Mouse (Mus musculus) hindbrain, embryonic 10.5 days (tissue): ENCODE measurements around the gene Ccdc60. TPM values are rescaled to one million over a fixed set of nuclear protein-coding genes. Genes with fewer than 3 reads are reported as not detected.

Experiments
- DNase-seq: peaks from one replicate; pipeline ENCODE4 v3.0.0-alpha.2; 2017; ENCODE audit warnings: low spot score
- H3K27ac ChIP-seq: fragments of 300-500 bp; sonication (generic); 2 replicates; pipeline ENCODE4 v1.5.1; 2016; ENCODE audit warnings: mild to moderate bottlenecking, moderate library complexity
- H3K27me3 ChIP-seq: fragments of 300-500 bp; sonication (generic); 2 replicates; pipeline ENCODE4 v1.6.1; 2016; ENCODE audit warnings: mild to moderate bottlenecking; ENCODE audit not compliant: poor library complexity, insufficient read depth, severe bottlenecking
- H3K36me3 ChIP-seq: fragments of 300-500 bp; sonication (generic); 2 replicates; pipeline ENCODE4 v1.6.1; 2016; ENCODE audit warnings: mild to moderate bottlenecking, moderate library complexity
- H3K4me1 ChIP-seq: fragments of 300-500 bp; sonication (generic); replicated peaks from 2 replicates; pipeline ENCODE4 v1.6.1; 2016; ENCODE audit warnings: mild to moderate bottlenecking
- H3K4me3 ChIP-seq: fragments of 300-500 bp; sonication (generic); 2 replicates; pipeline ENCODE4 v1.5.1; 2016; ENCODE audit warnings: mild to moderate bottlenecking, moderate library complexity
- H3K9me3 ChIP-seq: fragments of 300-500 bp; sonication (generic); 2 replicates; pipeline ENCODE4 v1.6.1; 2016; ENCODE audit warnings: mild to moderate bottlenecking, moderate library complexity
- WGBS: fragments of 180-500 bp; shearing (Covaris S2); methylation state at CpG from one replicate; pipeline ENCODE4 v1.1.7; 2016; 5-methylcytosine and 5-hydroxymethylcytosine counted together
- polyA plus RNA-seq: library from polyadenylated mRNA; unstranded; fragments of >200 nt; fragmentation: Nextera tagmentation; extraction: Ambion mirVana; gene quantifications from 2 replicates; pipeline ENCODE4 v1.2.1, GENCODE M21; 2016

Ccdc60 gene
- polyA plus RNA-seq, 1 experiment from 2014 or later: 2.1 TPM

- Histone ChIP-seq H3K27ac (no peak overlapping the region), H3K4me3 (no peak overlapping the region), H3K4me1 (no peaks in the 10 kb centered on the region), H3K36me3 (no peaks in the 10 kb centered on the region), H3K9me3 (no peaks in the 10 kb centered on the region), H3K27me3 (no peaks in the 10 kb centered on the region)
- 86% methylated on average over 2 of the region's 2 CpGs for WGBS
- no peak for DNase-seq
Measured at GRCm38 (mm10) chr5:116262689-116263088, 26.1 kb downstream of the Ccdc60 start.

- 95% methylated on average over 5 of the region's 5 CpGs for WGBS
- Histone ChIP-seq H3K9me3 (no peaks in the 10 kb centered on the region), H3K27ac (no peak overlapping the region), H3K4me1 (no peaks in the 10 kb centered on the region), H3K36me3 (no peaks in the 10 kb centered on the region), H3K4me3 (no peak overlapping the region), H3K27me3 (no peaks in the 10 kb centered on the region)
- no peak for DNase-seq
Measured at GRCm38 (mm10) chr5:116261944-116262343, 26.8 kb downstream of the Ccdc60 start.

- no peaks in the 10 kb centered on the region for H3K27me3 ChIP-seq
- no peaks in the 10 kb centered on the region for H3K9me3 ChIP-seq
- no peak overlapping the region for H3K27ac ChIP-seq
- no peaks in the 10 kb centered on the region for H3K4me1 ChIP-seq
- 93% methylated on average over 5 of the region's 5 CpGs for WGBS
- H3K36me3 ChIP-seq: no peaks in the 10 kb centered on the region
- no peak for DNase-seq
- no peak overlapping the region for H3K4me3 ChIP-seq
Measured at GRCm38 (mm10) chr5:116260356-116260755, 28.4 kb downstream of the Ccdc60 start.

- 79% methylated on average over 8 of the region's 8 CpGs for WGBS
- Histone ChIP-seq H3K4me3 (no peak overlapping the region), H3K36me3 (no peaks in the 10 kb centered on the region), H3K27me3 (no peaks in the 10 kb centered on the region), H3K4me1 (no peaks in the 10 kb centered on the region), H3K9me3 (no peaks in the 10 kb centered on the region), H3K27ac (no peak overlapping the region)
- no peak for DNase-seq
Measured at GRCm38 (mm10) chr5:116258321-116258860, 30.4 kb downstream of the Ccdc60 start.

GRCm38 (mm10) chr5:116253914-116254313 is 34.9 kb downstream of the Ccdc60 start:
- no peak for DNase-seq
- Histone ChIP-seq H3K27ac (no peak overlapping the region), H3K4me3 (no peak overlapping the region), H3K27me3 (no peaks in the 10 kb centered on the region), H3K4me1 (no peaks in the 10 kb centered on the region), H3K9me3 (no peaks in the 10 kb centered on the region), H3K36me3 (no peaks in the 10 kb centered on the region)
- 90% methylated on average over 4 of the region's 4 CpGs for WGBS

- no peak for DNase-seq
- 88% methylated on average over 6 of the region's 6 CpGs for WGBS
- Histone ChIP-seq H3K4me1 (no peaks in the 10 kb centered on the region), H3K27ac (no peak overlapping the region), H3K4me3 (no peak overlapping the region), H3K36me3 (no peaks in the 10 kb centered on the region), H3K27me3 (no peaks in the 10 kb centered on the region), H3K9me3 (no peaks in the 10 kb centered on the region)
Measured at GRCm38 (mm10) chr5:116252186-116252585, 36.6 kb downstream of the Ccdc60 start.

- Histone ChIP-seq H3K27me3 (no peaks in the 10 kb centered on the region), H3K4me1 (no peaks in the 10 kb centered on the region), H3K36me3 (no peaks in the 10 kb centered on the region), H3K4me3 (no peak overlapping the region), H3K9me3 (no peaks in the 10 kb centered on the region), H3K27ac (no peak overlapping the region)
- 86% methylated on average over 7 of the region's 7 CpGs for WGBS
- no peak for DNase-seq
Measured at GRCm38 (mm10) chr5:116246642-116247041, 42.1 kb downstream of the Ccdc60 start.

GRCm38 (mm10) chr5:116244476-116244875 is 44.3 kb downstream of the Ccdc60 start:
- Histone ChIP-seq H3K27ac (no peak overlapping the region), H3K27me3 (0 out of 2 replicates have a peak, but pooled peaks cover 2% of the 10 kb centered on the region), H3K9me3 (no peaks in the 10 kb centered on the region), H3K4me3 (no peak overlapping the region), H3K36me3 (no peaks in the 10 kb centered on the region), H3K4me1 (no peaks in the 10 kb centered on the region)
- WGBS: 89% methylated on average over 3 of the region's 3 CpGs
- no peak for DNase-seq

GRCm38 (mm10) chr5:116243622-116244021 is 45.2 kb downstream of the Ccdc60 start:
- H3K27me3 ChIP-seq: 0 out of 2 replicates have a peak, but pooled peaks cover 2% of the 10 kb centered on the region
- H3K27ac ChIP-seq: no peak overlapping the region
- DNase-seq: no peak
- H3K9me3 ChIP-seq: no peaks in the 10 kb centered on the region
- no peaks in the 10 kb centered on the region for H3K36me3 ChIP-seq
- WGBS: 80% methylated on average over 9 of the region's 9 CpGs
- no peaks in the 10 kb centered on the region for H3K4me1 ChIP-seq
- no peak overlapping the region for H3K4me3 ChIP-seq

- peak overlapping the region; percentile 46 for H3K4me3 ChIP-seq
- peaks cover 27% of the 10 kb centered on the region for H3K4me1 ChIP-seq
- H3K36me3 ChIP-seq: no peaks in the 10 kb centered on the region
- DNase-seq: peak; percentile 78
- H3K27ac ChIP-seq: peak overlapping the region; percentile 74
- H3K9me3 ChIP-seq: no peaks in the 10 kb centered on the region
- no peaks in the 10 kb centered on the region; the same call in 1 of the 2 replicates for H3K27me3 ChIP-seq
- 23% methylated on average over 19 of the region's 19 CpGs for WGBS
Measured at GRCm38 (mm10) chr5:116231841-116232643, 56.7 kb downstream of the Ccdc60 start.

GRCm38 (mm10) chr5:116228414-116228813 is 60.4 kb downstream of the Ccdc60 start:
- Histone ChIP-seq H3K27ac (no peak overlapping the region), H3K36me3 (no peaks in the 10 kb centered on the region), H3K9me3 (no peaks in the 10 kb centered on the region), H3K27me3 (no peaks in the 10 kb centered on the region; the same call in 1 of the 2 replicates), H3K4me1 (peaks cover 22% of the 10 kb centered on the region), H3K4me3 (no peak overlapping the region)
- DNase-seq: no peak
- WGBS: 83% methylated on average over 6 of the region's 6 CpGs

GRCm38 (mm10) chr5:116224023-116224422 is 64.8 kb downstream of the Ccdc60 start:
- no peaks in the 10 kb centered on the region for H3K27me3 ChIP-seq
- H3K9me3 ChIP-seq: no peaks in the 10 kb centered on the region; the same call in 1 of the 2 replicates
- H3K36me3 ChIP-seq: no peaks in the 10 kb centered on the region
- H3K4me3 ChIP-seq: no peak overlapping the region
- 78% methylated on average over 6 of the region's 6 CpGs for WGBS
- no peak for DNase-seq
- no peak overlapping the region for H3K27ac ChIP-seq
- no peaks in the 10 kb centered on the region for H3K4me1 ChIP-seq

GRCm38 (mm10) chr5:116221916-116222315 is 66.9 kb downstream of the Ccdc60 start:
- WGBS: 94% methylated on average over 3 of the region's 3 CpGs
- H3K27me3 ChIP-seq: peaks cover under 1% of the 10 kb centered on the region; the same call in 1 of the 2 replicates
- no peak for DNase-seq
- H3K36me3 ChIP-seq: no peaks in the 10 kb centered on the region
- no peaks in the 10 kb centered on the region for H3K4me1 ChIP-seq
- H3K4me3 ChIP-seq: no peak overlapping the region
- H3K27ac ChIP-seq: no peak overlapping the region
- no peaks in the 10 kb centered on the region; the same call in 1 of the 2 replicates for H3K9me3 ChIP-seq
